10 mouse cellular contexts compared by ENCODE assay signal in genomic region chr2:105444072-105444471, GRCm38 (mm10). TPM values are rescaled to one million over a fixed set of nuclear protein-coding genes. Genes with fewer than 3 reads are reported as not detected.
DNase-seq lines count a peak whose midpoint lies in the region; TF ChIP-seq lines count a peak whose summit lies in the region.
"Had no signal": no experiment of that assay in that cellular context is flagged by ENCODE, and none has a peak within 500 bp of the region (broad histone marks: within the 10 kb centered on the region; RNA-seq: fewer than 3 reads in every experiment).

No protein-coding gene starts in this region.

- peak; percentile 31; the same call in 1 of the 2 replicates for TF ChIP-seq CTCF in kidney, adult 2 months (conservative IDR thresholded peaks at IDR 0.05; ENCODE audit: insufficient read depth, insufficient read length, low read depth, low read length)

- H3K27me3 ChIP-seq in kidney, adult 2 months (replicated peaks; ENCODE audit: control insufficient read depth, insufficient read depth, low read length): no peaks in the 10 kb centered on the region
- H3K27me3 ChIP-seq in limb, embryonic 10.5 days (ENCODE audit: low read depth, poor library complexity, severe bottlenecking): no peaks in the 10 kb centered on the region
- no peaks in the 10 kb centered on the region for H3K27me3 ChIP-seq in heart, embryonic 10.5 days (ENCODE audit: insufficient read depth, poor library complexity, severe bottlenecking)
- H3K27me3 ChIP-seq: midbrain, embryonic 15.5 days had no signal

- no peaks in the 10 kb centered on the region for H3K9me3 ChIP-seq in limb, embryonic 10.5 days (replicated peaks)
- no peaks in the 10 kb centered on the region for H3K9me3 ChIP-seq in heart, embryonic 10.5 days
- H3K9me3 ChIP-seq: midbrain, embryonic 15.5 days had no signal

- no peaks in the 10 kb centered on the region for H3K36me3 ChIP-seq in kidney, adult 2 months (ENCODE audit: control insufficient read depth, insufficient read depth, low read length)
- H3K36me3 ChIP-seq in limb, embryonic 10.5 days: no peaks in the 10 kb centered on the region
- no peaks in the 10 kb centered on the region for H3K36me3 ChIP-seq in heart, embryonic 10.5 days
- H3K36me3 ChIP-seq: midbrain, embryonic 15.5 days had no signal

- 45% methylated on average over 3 of the region's 3 CpGs for WGBS in kidney, adult 2 months
- 37% methylated on average over 3 of the region's 3 CpGs for whole genome bisulfite sequencing in limb, embryonic 10.5 days
- 26% methylated on average over 3 of the region's 3 CpGs for WGBS in heart, embryonic 10.5 days

- H3K4me3 ChIP-seq in kidney, adult 2 months (ENCODE audit: insufficient read depth, low read depth, low read length): no peak overlapping the region
- no peak overlapping the region for H3K4me3 ChIP-seq in limb, embryonic 10.5 days
- no peak overlapping the region for H3K4me3 ChIP-seq in heart, embryonic 10.5 days
- H3K4me3 ChIP-seq: midbrain, embryonic 15.5 days had no signal

- no peak overlapping the region for H3K27ac ChIP-seq in kidney, adult 2 months (ENCODE audit: insufficient read depth, low read depth, low read length)
- H3K27ac ChIP-seq in limb, embryonic 10.5 days: no peak overlapping the region
- H3K27ac ChIP-seq in heart, embryonic 10.5 days: no peak overlapping the region
- H3K27ac ChIP-seq: midbrain, embryonic 15.5 days had no signal

- DNase-seq in kidney, adult 2 months: no peak
- no peak for DNase-seq in kidney, adult 11 months
- DNase-seq in B cell, adult 2 months: peak; percentile 5 to 13
- peak; percentile 30 for DNase-seq in NIH3T3 (ENCODE audit: low read depth)
- peak; percentile 50 for DNase-seq in limb, embryonic 10.5 days (ENCODE audit: low spot score)
- DNase-seq in cerebellum, adult 8-10 months: no peak
- no peak for DNase-seq in frontal cortex, adult 2 months (ENCODE audit: extremely low spot score in 1 of 2, low spot score in 1 of 2)
- DNase-seq in heart, embryonic 10.5 days (ENCODE audit: low spot score): no peak
- DNase-seq: cerebellum, adult 11 months had no signal

- H3K4me1 ChIP-seq in kidney, adult 2 months (ENCODE audit: control insufficient read depth, insufficient read depth, low read length): no peaks in the 10 kb centered on the region
- H3K4me1 ChIP-seq in limb, embryonic 10.5 days: peaks cover 13% of the 10 kb centered on the region; the same call in 1 of the 2 replicates
- H3K4me1 ChIP-seq in heart, embryonic 10.5 days: no peaks in the 10 kb centered on the region
- H3K4me1 ChIP-seq: midbrain, embryonic 15.5 days had no signal

- TF ChIP-seq POLR2A in kidney, adult 2 months (IDR thresholded peaks at IDR 0.05; ENCODE audit: low read depth, low read length): no peak

RNA-seq across cellular contexts. Expression of gene Rcn1, which starts 45.0 kb away (rescaled TPM):
- 5.3 and 5.4 TPM in 2 replicates for polyA plus RNA-seq in kidney, adult 2 months (2012; rRNA removed)
- polyA plus RNA-seq in limb, embryonic 10.5 days (2016; fragmentation: Nextera tagmentation; extraction: Ambion mirVana): 96.8 and 116 TPM in 2 replicates
- 16.8 and 18.8 TPM in 2 replicates for polyA plus RNA-seq in frontal cortex, adult 2 months (2012; rRNA removed)
- 154 and 166 TPM in 2 replicates for polyA plus RNA-seq in heart, embryonic 10.5 days (2016; fragmentation: Nextera tagmentation; extraction: Ambion mirVana)

Comparison
In these comparisons a context has a peak if more than half of its experiments do, and no peak if none do; other contexts are left out.
1. DNase-seq: peak in B cell, adult 2 months (2 of 2), NIH3T3 (single experiment) and limb, embryonic 10.5 days (single experiment); none in kidney, adult 2 months (single experiment), kidney, adult 11 months (single experiment), cerebellum, adult 8-10 months (single experiment), frontal cortex, adult 2 months (0 of 2) and heart, embryonic 10.5 days (single experiment).